Mouse (Mus musculus) intestine, embryonic 14.5 days (tissue): ENCODE data around the gene Boll. TPM values are rescaled to one million over a fixed set of nuclear protein-coding genes. Genes with fewer than 3 reads are reported as not detected.

ENCODE experiments used
- ATAC-seq: fragments of 200-750 bp; cut with Nextera tagmentation; replicated peaks from 2 replicates; pipeline ENCODE4 v1.8.0; 2017; ENCODE audit warnings: low read depth, moderate number of reproducible peaks, moderate TSS enrichment, moderate library complexity; ENCODE audit not compliant: low FRiP score, low TSS enrichment
- DNase-seq: peaks from one replicate; pipeline ENCODE4 v3.0.0-alpha.2; 2018; ENCODE audit warnings: low spot score
- H3K27ac ChIP-seq: fragments of 300-500 bp; sonication (generic); 2 replicates; pipeline ENCODE4 v1.5.1; 2014; ENCODE audit warnings: low read depth, mild to moderate bottlenecking, control low read depth
- H3K27me3 ChIP-seq: fragments of 300-500 bp; sonication (generic); replicated peaks from 2 replicates; pipeline ENCODE4 v1.6.1; 2014; ENCODE audit warnings: low read length, control low read depth; ENCODE audit not compliant: control insufficient read depth, insufficient read depth
- H3K36me3 ChIP-seq: fragments of 300-500 bp; sonication (generic); 2 replicates; pipeline ENCODE4 v1.6.1; 2014; ENCODE audit warnings: low read length, control low read depth; ENCODE audit not compliant: control insufficient read depth, insufficient read depth
- H3K4me1 ChIP-seq: fragments of 300-500 bp; sonication (generic); replicated peaks from 2 replicates; pipeline ENCODE4 v1.6.1; 2014; ENCODE audit warnings: low read length, control low read depth, mixed read lengths; ENCODE audit not compliant: control insufficient read depth, insufficient read depth
- H3K4me2 ChIP-seq: fragments of 300-500 bp; sonication (generic); 2 replicates; pipeline ENCODE4 v1.6.1; 2014; ENCODE audit warnings: low read length
- H3K4me3 ChIP-seq: fragments of 300-500 bp; sonication (generic); 2 replicates; pipeline ENCODE4 v1.5.1; 2014; ENCODE audit warnings: low read depth, low read length, control low read depth, mixed read lengths
- H3K9ac ChIP-seq: fragments of 300-500 bp; sonication (generic); 2 replicates; pipeline ENCODE4 v1.6.1; 2014; ENCODE audit warnings: mild to moderate bottlenecking, low read length
- H3K9me3 ChIP-seq: fragments of 300-500 bp; sonication (generic); 2 replicates; pipeline ENCODE4 v1.6.1; 2016; ENCODE audit warnings: low read length, control low read depth; ENCODE audit not compliant: control insufficient read depth
- WGBS: fragments of 180-500 bp; shearing (Covaris S2); extraction: QIAGEN DNeasy Blood & Tissue Kit; methylation state at CpG from one replicate; pipeline ENCODE4 v1.1.7; 2014; 5-methylcytosine and 5-hydroxymethylcytosine counted together
- polyA plus RNA-seq: library from polyadenylated mRNA; unstranded; fragments of >200 nt; fragmentation: Nextera tagmentation; extraction: Ambion mirVana; gene quantifications from 2 replicates; pipeline ENCODE4 v1.2.1, GENCODE M21; 2014

Boll gene
- polyA plus RNA-seq, 1 experiment from 2014 or later = 0.18 TPM

GRCm38 (mm10) chr1:55221352-55221751 is 141.9 kb downstream of the Boll start:
- Histone ChIP-seq H3K27ac (no peak overlapping the region), H3K4me1 (peaks cover 13% of the 10 kb centered on the region; the same call in 1 of the 2 replicates), H3K9me3 (no peaks in the 10 kb centered on the region), H3K4me3 (no peak overlapping the region), H3K9ac (no peak overlapping the region), H3K4me2 (no peak overlapping the region), H3K36me3 (no peaks in the 10 kb centered on the region), H3K27me3 (no peaks in the 10 kb centered on the region)
- DNase-seq (no peak), ATAC-seq (no peak)
- 65% methylated on average over 4 of the region's 4 CpGs for WGBS

DNA sequence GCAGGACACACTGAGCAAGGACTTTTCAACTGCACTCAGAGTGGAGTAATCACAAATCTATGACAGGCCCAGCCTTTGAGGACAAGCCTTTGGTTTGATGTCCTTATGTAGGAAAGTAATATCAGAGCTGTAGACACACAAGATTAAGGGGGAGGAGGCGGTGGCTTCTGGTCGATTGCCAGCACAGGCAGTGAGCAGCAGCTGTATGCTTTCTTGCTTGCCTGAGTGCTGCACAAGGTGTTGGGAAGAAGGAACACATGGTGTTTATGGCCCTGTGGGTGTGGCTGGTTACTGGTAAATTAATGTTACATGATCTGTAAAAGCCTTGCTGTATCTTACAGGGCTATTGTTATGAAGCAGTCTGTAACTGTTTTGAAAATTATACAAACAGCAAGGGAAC is 146.1 kb downstream of the Boll start:
- no peaks in the 10 kb centered on the region for H3K27me3 ChIP-seq
- H3K9ac ChIP-seq = no peak overlapping the region
- WGBS = 47% methylated on average over 2 of the region's 2 CpGs
- no peak overlapping the region for H3K27ac ChIP-seq
- no peak for DNase-seq
- H3K9me3 ChIP-seq = no peaks in the 10 kb centered on the region
- peaks cover 6% of the 10 kb centered on the region; the same call in 1 of the 2 replicates for H3K4me1 ChIP-seq
- H3K36me3 ChIP-seq = no peaks in the 10 kb centered on the region
- no peak overlapping the region for H3K4me3 ChIP-seq
- no peak overlapping the region for H3K4me2 ChIP-seq
- no peak for ATAC-seq

DNA sequence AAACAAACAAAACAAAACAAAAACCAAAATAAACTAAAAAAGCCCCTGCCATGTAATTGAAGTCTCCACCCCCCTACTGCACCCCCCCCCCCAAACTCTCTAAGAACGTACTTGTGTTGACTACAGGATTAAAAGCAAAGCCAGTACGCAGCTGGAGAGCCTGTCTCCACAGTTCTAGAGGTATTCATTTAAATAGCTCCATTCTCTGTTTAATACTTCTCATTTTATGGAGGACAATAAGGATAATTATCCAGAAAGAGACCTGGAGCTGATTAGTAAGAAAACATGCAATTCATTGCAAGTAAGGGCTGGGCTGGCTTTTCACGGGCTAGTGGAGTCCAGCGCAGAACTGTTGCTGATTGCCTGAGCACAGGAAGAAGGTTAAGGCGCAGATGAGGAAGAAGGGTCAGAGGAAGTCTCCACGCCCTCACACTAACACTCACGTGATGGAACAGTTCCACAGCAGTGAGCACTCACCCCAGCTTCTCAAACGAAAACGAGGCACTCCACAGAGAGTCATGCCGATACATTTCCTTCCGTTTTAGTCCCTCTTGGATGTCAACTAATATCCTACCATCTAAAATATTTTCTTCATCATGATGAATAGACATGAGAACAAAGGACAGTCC is 148.0 kb downstream of the Boll start:
- ATAC-seq = no peak
- Histone ChIP-seq H3K36me3 (no peaks in the 10 kb centered on the region), H3K4me2 (no peak overlapping the region), H3K4me1 (no peaks in the 10 kb centered on the region), H3K4me3 (no peak overlapping the region), H3K9me3 (no peaks in the 10 kb centered on the region), H3K9ac (no peak overlapping the region), H3K27me3 (no peaks in the 10 kb centered on the region), H3K27ac (no peak overlapping the region)
- DNase-seq = no peak
- WGBS = 74% methylated on average over 11 of the region's 11 CpGs

GRCm38 (mm10) chr1:55213936-55214335 is 149.3 kb downstream of the Boll start:
- WGBS = 77% methylated on average over 6 of the region's 6 CpGs
- Histone ChIP-seq H3K4me3 (no peak overlapping the region), H3K36me3 (no peaks in the 10 kb centered on the region), H3K9ac (no peak overlapping the region), H3K4me1 (no peaks in the 10 kb centered on the region), H3K27ac (no peak overlapping the region), H3K27me3 (no peaks in the 10 kb centered on the region), H3K9me3 (no peaks in the 10 kb centered on the region), H3K4me2 (no peak overlapping the region)
- no peak for DNase-seq
- no peak for ATAC-seq

GRCm38 (mm10) chr1:55213475-55213874 is 149.8 kb downstream of the Boll start:
- Histone ChIP-seq H3K27ac (no peak overlapping the region), H3K36me3 (no peaks in the 10 kb centered on the region), H3K4me2 (no peak overlapping the region), H3K4me1 (no peaks in the 10 kb centered on the region), H3K9ac (no peak overlapping the region), H3K4me3 (no peak overlapping the region), H3K9me3 (no peaks in the 10 kb centered on the region), H3K27me3 (no peaks in the 10 kb centered on the region)
- no peak for DNase-seq
- WGBS = 32% methylated on average over 6 of the region's 6 CpGs
- ATAC-seq = 0 out of 2 replicates have a peak, but pooled peaks have one; percentile 55

DNA sequence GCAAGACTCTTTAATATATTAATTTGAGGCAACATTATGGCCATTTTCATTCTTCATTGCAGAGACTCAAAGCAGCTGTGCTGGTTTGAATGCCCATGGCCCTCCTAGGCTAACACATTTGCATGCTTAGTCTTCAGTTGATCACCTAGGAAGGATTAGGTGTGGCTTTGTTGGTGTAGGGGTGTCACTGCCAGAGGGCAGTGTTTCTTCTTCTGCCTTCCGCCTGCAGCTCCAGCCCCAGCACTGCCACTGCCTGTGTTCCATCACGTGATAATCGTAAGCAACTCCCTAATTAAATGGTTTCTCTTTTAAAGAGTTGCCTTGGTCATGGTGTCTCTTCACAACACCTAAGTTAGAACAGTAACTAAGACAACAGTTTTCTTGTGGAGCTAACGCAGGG is 150.5 kb downstream of the Boll start:
- H3K36me3 ChIP-seq = no peaks in the 10 kb centered on the region
- WGBS = 81% methylated on average over 4 of the region's 4 CpGs
- H3K9ac ChIP-seq = no peak overlapping the region
- DNase-seq (no peak), ATAC-seq (no peak)
- H3K4me1 ChIP-seq = no peaks in the 10 kb centered on the region
- no peak overlapping the region for H3K4me2 ChIP-seq
- H3K4me3 ChIP-seq = no peak overlapping the region
- H3K27me3 ChIP-seq = no peaks in the 10 kb centered on the region
- no peak overlapping the region for H3K27ac ChIP-seq
- no peaks in the 10 kb centered on the region for H3K9me3 ChIP-seq

DNA sequence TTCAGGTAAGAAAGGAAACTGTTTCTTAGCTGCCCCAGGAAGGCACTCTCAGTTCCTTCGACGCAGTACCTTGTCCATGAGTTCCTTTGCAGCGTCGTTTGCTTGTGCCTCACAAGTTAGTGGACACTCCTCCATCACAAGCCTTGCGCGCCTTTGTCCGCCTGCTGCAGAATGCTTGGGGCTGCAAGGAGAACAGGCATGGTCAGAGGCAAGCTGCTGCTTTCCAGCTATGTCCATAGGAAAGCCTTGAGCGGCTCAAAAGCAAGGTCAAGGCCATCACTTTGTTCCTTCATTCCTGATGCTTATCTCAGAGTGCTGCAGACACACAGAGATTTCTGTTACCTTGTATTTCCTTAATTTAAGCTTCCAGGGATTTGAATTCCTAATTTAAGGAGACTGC is 152.2 kb downstream of the Boll start:
- ATAC-seq = no peak

DNA sequence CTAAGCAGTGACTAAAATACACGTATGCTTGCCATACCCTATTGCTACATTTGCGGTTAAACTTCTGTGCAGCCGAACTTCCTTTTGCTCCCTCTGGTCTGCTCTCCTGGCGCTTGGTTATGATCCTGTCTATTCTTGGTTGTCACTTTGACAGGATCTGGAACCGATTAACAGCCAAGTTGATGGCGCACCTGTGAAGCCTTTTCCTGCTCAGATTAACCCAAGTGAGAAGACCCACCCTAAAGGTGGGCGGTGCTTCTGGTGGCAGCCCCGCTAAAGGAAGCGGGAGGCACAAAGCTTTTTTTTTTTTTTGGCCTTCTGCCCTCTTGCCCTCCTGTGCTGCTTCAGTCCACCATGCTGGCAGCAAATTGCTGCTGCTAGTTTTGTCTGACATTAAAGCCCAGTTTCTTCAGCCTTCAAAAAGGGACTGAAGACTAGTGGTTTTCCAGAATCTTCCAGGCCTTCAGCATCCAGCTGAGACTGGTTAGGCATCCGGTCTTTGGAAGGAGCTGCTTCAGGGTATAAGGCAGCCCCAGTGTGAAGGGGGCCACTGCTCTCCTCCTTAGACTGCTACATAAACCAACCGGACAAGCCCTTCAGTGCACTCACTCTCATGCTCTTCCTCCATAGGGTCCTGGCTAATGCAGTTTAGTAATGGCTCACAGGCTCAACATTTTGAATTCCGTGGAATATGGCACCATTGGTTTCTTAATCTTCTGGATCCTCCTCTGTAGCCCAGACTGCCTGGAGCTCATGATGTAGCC is 152.9 kb downstream of the Boll start:
- Histone ChIP-seq H3K27ac (no peak overlapping the region), H3K36me3 (no peaks in the 10 kb centered on the region), H3K4me1 (no peaks in the 10 kb centered on the region), H3K4me2 (no peak overlapping the region), H3K27me3 (no peaks in the 10 kb centered on the region), H3K4me3 (no peak overlapping the region), H3K9ac (no peak overlapping the region), H3K9me3 (no peaks in the 10 kb centered on the region)
- ATAC-seq (0 out of 2 replicates have a peak, but pooled peaks have one; percentile 43), DNase-seq (no peak)
- WGBS = 53% methylated on average over 12 of the region's 12 CpGs

More for the DNA sequence above, 152.2 kb downstream of the Boll start:
- no peak overlapping the region for H3K27ac ChIP-seq
- no peaks in the 10 kb centered on the region for H3K9me3 ChIP-seq
- no peaks in the 10 kb centered on the region for H3K27me3 ChIP-seq
- no peak overlapping the region for H3K9ac ChIP-seq
- no peak overlapping the region for H3K4me3 ChIP-seq
- no peak for DNase-seq
- 80% methylated on average over 8 of the region's 8 CpGs for WGBS
- H3K4me1 ChIP-seq = no peaks in the 10 kb centered on the region
- H3K36me3 ChIP-seq = no peaks in the 10 kb centered on the region
- H3K4me2 ChIP-seq = no peak overlapping the region
